Mouse (Mus musculus): ENCODE results near the gene Hif3a. TPM values are rescaled to one million over a fixed set of nuclear protein-coding genes. Genes with fewer than 3 reads are reported as not detected.

The Hif3a gene
- total RNA-seq, 2 experiments from 2014 or later: 4.3 to 14.4 TPM

GRCm38 (mm10) chr7:17056601-17057523, 5.4 kb downstream of the Hif3a start:
- peak in 1 of 2 experiments; percentile 57 for DNase-seq

- DNase-seq: peak; percentile 89 to 91
Measured at GRCm38 (mm10) chr7:17056081-17056581, 6.1 kb downstream of the Hif3a start.

GRCm38 (mm10) chr7:17055287-17055946, 6.8 kb downstream of the Hif3a start:
- DNase-seq: no peak

GRCm38 (mm10) chr7:17054325-17054989, 7.8 kb downstream of the Hif3a start:
- DNase-seq: no peak

- DNase-seq: no peak
Measured at GRCm38 (mm10) chr7:17050933-17051594, 11.2 kb downstream of the Hif3a start.

- no peak for DNase-seq
Measured at GRCm38 (mm10) chr7:17050491-17050890, 11.7 kb downstream of the Hif3a start.

- no peak for DNase-seq
Measured at GRCm38 (mm10) chr7:17048431-17049190, 13.6 kb downstream of the Hif3a start.

GRCm38 (mm10) chr7:17047041-17047682, 15.1 kb downstream of the Hif3a start:
- DNase-seq: no peak

- no peak for DNase-seq
Measured at GRCm38 (mm10) chr7:17045743-17046142, 16.5 kb downstream of the Hif3a start.

GRCm38 (mm10) chr7:17039373-17039772, 22.9 kb downstream of the Hif3a start:
- no peak for DNase-seq

GRCm38 (mm10) chr7:17038018-17038695, 24.1 kb downstream of the Hif3a start:
- DNase-seq: no peak

- no peak for DNase-seq
Measured at GRCm38 (mm10) chr7:17030239-17030638, 32.0 kb downstream of the Hif3a start.

GRCm38 (mm10) chr7:17028923-17029322, 33.3 kb downstream of the Hif3a start:
- DNase-seq: no peak

- peak; percentile 87 to 88 for DNase-seq
Measured at GRCm38 (mm10) chr7:17027588-17028343, 34.5 kb downstream of the Hif3a start, which contains the start of gene Ppp5c. TSS of gene Ppp5c (minus strand) at chr7:17027924.

- no peak for DNase-seq
Measured at GRCm38 (mm10) chr7:17026710-17027587, 35.3 kb downstream of the Hif3a start.

GRCm38 (mm10) chr7:17025896-17026622, 36.2 kb downstream of the Hif3a start:
- no peak for DNase-seq

- DNase-seq: no peak
Measured at GRCm38 (mm10) chr7:17025505-17025894, 36.7 kb downstream of the Hif3a start.
